Mouse (Mus musculus) lung, embryonic 14.5 days (tissue): ENCODE data around the gene Hbb-bh1. TPM values are rescaled to one million over a fixed set of nuclear protein-coding genes. Genes with fewer than 3 reads are reported as not detected.

Experiments used
- ATAC-seq: fragments of 200-750 bp; cut with Nextera tagmentation; 2 replicates; pipeline ENCODE4 v1.8.0; 2017; ENCODE audit warnings: mild to moderate bottlenecking, moderate TSS enrichment, moderate library complexity; ENCODE audit not compliant: insufficient read depth
- DNase-seq: peaks from one replicate; pipeline ENCODE4 v3.0.0-alpha.2; 2015
- H3K27ac ChIP-seq: fragments of 300-500 bp; sonication (generic); 2 replicates; pipeline ENCODE4 v1.5.1; 2014; ENCODE audit warnings: low read depth, mild to moderate bottlenecking, moderate library complexity
- H3K27me3 ChIP-seq: fragments of 300-500 bp; sonication (generic); 2 replicates; pipeline ENCODE4 v1.6.1; 2014; ENCODE audit warnings: low read length, control low read depth; ENCODE audit not compliant: insufficient read depth
- H3K36me3 ChIP-seq: fragments of 300-500 bp; sonication (generic); 2 replicates; pipeline ENCODE4 v1.6.1; 2014; ENCODE audit warnings: control low read depth; ENCODE audit not compliant: insufficient read depth
- H3K4me1 ChIP-seq: fragments of 300-500 bp; sonication (generic); 2 replicates; pipeline ENCODE4 v1.6.1; 2014; ENCODE audit warnings: antibody characterized with exemption, control low read depth; ENCODE audit not compliant: insufficient read depth
- H3K4me2 ChIP-seq: fragments of 300-500 bp; sonication (generic); 2 replicates; pipeline ENCODE4 v1.6.1; 2014; ENCODE audit warnings: mild to moderate bottlenecking
- H3K4me3 ChIP-seq: fragments of 300-500 bp; sonication (generic); 2 replicates; pipeline ENCODE4 v1.5.1; 2014; ENCODE audit warnings: low read depth, low read length
- H3K9ac ChIP-seq: fragments of 300-500 bp; sonication (generic); 2 replicates; pipeline ENCODE4 v1.6.1; 2014
- H3K9me3 ChIP-seq: fragments of 300-500 bp; sonication (generic); 2 replicates; pipeline ENCODE4 v1.6.1; 2016; ENCODE audit warnings: low read depth, low read length, control low read depth
- CTCF ChIP-seq: IDR thresholded peaks from 2 replicates; pipeline ENCODE4 v1.5.1; 2016; ENCODE audit warnings: antibody characterized with exemption, low read depth
- WGBS: fragments of 180-500 bp; shearing (Covaris S2); extraction: QIAGEN DNeasy Blood & Tissue Kit; methylation state at CpG from one replicate; pipeline ENCODE4 v1.1.7; 2014; 5-methylcytosine and 5-hydroxymethylcytosine counted together
- polyA plus RNA-seq: library from polyadenylated mRNA; unstranded; fragments of >200 nt; fragmentation: Nextera tagmentation; extraction: Ambion mirVana; gene quantifications from 2 replicates; pipeline ENCODE4 v1.2.1, GENCODE M21; 2014

Hbb-bh1 gene
- polyA plus RNA-seq: 9.2 and 18.0 TPM in 2 replicates

DNA sequence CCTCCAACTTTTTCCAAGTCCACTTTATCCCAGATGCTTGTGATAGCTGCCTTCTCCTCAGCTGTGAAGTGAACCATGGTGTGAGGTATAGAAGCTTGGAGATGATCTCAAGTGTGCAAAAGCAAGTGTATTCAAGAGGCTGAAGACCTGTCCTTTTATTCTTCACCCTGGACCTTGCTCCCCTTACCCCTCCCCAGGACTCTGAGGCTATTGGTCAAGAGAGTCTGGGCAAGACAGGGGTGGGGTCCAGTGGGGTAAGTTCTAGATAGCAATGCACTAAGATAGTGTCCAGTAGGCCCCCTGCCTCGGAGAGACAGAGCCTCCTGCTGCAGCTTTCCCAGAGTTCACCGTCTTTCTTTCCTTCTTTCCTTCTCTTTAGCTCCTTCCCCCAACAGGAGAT is at the start of gene Hbb-bh1:
TSS of gene Hbb-bh1 (minus strand) at position 131 of the 400 bp plus-strand sequence.
- Histone ChIP-seq H3K4me1 (no peaks in the 10 kb centered on the region), H3K9me3 (no peaks in the 10 kb centered on the region), H3K27me3 (no peaks in the 10 kb centered on the region), H3K27ac (no peak within 1 kb of the TSS), H3K36me3 (no peaks in the 10 kb centered on the region), H3K9ac (no peak within 1 kb of the TSS), H3K4me3 (no peak within 1 kb of the TSS), H3K4me2 (no peak within 1 kb of the TSS)
- no peak for ATAC-seq
- no peak for DNase-seq
- TF ChIP-seq CTCF: no peak
- 65% methylated on average over 2 of the region's 2 CpGs for WGBS

DNA sequence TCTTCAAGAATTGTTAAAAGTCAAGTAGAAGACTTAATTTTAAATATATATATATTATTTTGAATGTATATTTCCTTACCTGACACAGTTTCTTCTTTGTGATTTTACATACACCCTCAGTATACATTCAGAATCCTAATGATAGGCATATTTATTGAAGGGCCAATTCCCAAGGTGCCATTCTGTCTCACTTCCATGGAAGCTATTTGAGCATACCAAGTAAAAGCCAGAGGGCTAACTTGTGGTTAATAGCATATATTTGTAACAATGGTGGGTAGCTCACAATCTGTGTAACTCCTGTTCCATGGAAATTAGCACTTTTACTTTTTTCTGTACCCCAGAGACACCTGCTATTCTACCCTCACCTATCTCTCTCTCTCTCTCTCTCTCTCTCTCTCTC is 43.2 kb upstream of the Hbb-bh1 start, which contains the start of gene Olfr66:
TSS of gene Olfr66 (minus strand) at position 101 of the 400 bp plus-strand sequence.
- Histone ChIP-seq H3K4me2 (no peak within 1 kb of the TSS), H3K27ac (no peak within 1 kb of the TSS), H3K9me3 (no peaks in the 10 kb centered on the region), H3K4me3 (no peak within 1 kb of the TSS), H3K36me3 (no peaks in the 10 kb centered on the region), H3K4me1 (no peaks in the 10 kb centered on the region), H3K9ac (no peak within 1 kb of the TSS), H3K27me3 (no peaks in the 10 kb centered on the region)
- ATAC-seq (no peak), DNase-seq (no peak)
- TF ChIP-seq CTCF: no peak

DNA sequence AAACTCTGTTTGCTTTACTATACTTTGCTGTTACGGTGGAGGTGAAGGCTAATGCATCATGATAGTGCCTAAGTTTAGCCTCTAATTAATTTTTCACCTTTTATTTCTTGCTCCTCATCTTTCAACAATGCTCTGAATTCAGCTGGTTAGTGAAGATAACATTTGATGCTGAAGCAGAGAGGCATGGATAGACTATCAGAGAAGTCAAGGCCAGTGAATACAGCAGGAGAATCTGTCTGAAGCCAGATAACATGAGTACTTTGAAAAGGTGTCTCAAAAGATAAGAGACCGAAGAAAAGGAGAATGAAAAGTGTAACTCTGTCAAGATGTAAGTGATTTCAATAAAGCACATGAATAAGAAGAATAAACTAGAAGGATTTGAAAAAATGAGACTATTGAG is 34.1 kb upstream of the Hbb-bh1 start:
- no peak overlapping the region for H3K27ac ChIP-seq
- ATAC-seq: no peak
- no peaks in the 10 kb centered on the region for H3K27me3 ChIP-seq
- no peak overlapping the region for H3K9ac ChIP-seq
- H3K4me1 ChIP-seq: no peaks in the 10 kb centered on the region
- WGBS: 68% methylated on average over 2 of the region's 2 CpGs
- H3K4me2 ChIP-seq: no peak overlapping the region
- H3K9me3 ChIP-seq: no peaks in the 10 kb centered on the region
- H3K4me3 ChIP-seq: no peak overlapping the region
- no peak for DNase-seq
- no peak for TF ChIP-seq CTCF
- H3K36me3 ChIP-seq: no peaks in the 10 kb centered on the region

DNA sequence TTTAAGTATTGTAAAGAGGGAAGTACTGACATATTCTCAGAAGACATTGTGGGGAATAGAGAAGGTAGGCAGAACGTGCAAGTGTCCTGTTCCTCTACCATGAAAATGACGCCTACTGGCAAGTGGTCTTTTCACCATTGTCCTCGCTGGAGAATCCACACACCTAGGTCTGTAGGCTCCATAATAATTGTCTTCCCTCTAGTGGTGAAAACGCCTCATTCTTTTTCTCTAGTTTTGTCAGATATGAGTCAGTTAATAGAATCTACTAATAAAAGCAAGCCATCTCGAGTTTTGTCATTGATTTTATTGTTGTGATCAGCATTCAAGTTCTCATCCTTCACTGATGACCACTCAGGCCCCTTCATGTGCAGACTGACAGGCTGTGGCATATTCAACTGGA is 31.5 kb upstream of the Hbb-bh1 start:
- ATAC-seq (no peak), DNase-seq (peak; percentile 2)
- H3K9ac ChIP-seq: no peak overlapping the region
- TF ChIP-seq CTCF: peak; percentile 6; the same call in 1 of the 2 replicates
- no peaks in the 10 kb centered on the region for H3K36me3 ChIP-seq
- no peaks in the 10 kb centered on the region for H3K9me3 ChIP-seq
- H3K4me1 ChIP-seq: no peaks in the 10 kb centered on the region
- WGBS: 43% methylated on average over 5 of the region's 5 CpGs
- H3K27ac ChIP-seq: no peak overlapping the region
- no peak overlapping the region for H3K4me2 ChIP-seq
- no peak overlapping the region for H3K4me3 ChIP-seq
- no peaks in the 10 kb centered on the region for H3K27me3 ChIP-seq

DNA sequence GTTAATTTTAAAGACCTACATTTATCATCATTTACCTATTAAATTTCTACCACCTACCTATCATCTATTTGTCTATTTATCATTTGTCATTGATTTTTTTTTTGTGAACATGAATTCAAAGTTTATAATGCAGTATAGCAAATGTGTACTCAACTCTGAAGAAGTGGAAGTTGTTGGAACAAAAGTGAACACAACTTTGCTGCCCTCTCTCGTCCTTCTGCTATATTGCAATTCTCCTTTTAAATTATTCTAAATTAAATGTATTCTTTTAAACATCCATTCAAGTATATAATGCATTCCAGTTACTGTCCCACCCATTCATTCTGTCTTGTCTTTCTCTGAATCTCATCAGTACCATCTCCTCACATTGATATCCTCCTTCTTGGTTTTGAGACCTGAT is 30.1 kb upstream of the Hbb-bh1 start:
- no peak overlapping the region for H3K4me2 ChIP-seq
- 0% methylated on average over 1 of the region's 1 CpGs for WGBS
- no peak overlapping the region for H3K4me3 ChIP-seq
- no peaks in the 10 kb centered on the region for H3K36me3 ChIP-seq
- ATAC-seq: no peak
- H3K4me1 ChIP-seq: no peaks in the 10 kb centered on the region
- H3K9me3 ChIP-seq: no peaks in the 10 kb centered on the region
- peak; percentile 41 for TF ChIP-seq CTCF
- DNase-seq: peak; percentile 60
- no peak overlapping the region for H3K9ac ChIP-seq
- no peak overlapping the region for H3K27ac ChIP-seq
- no peaks in the 10 kb centered on the region for H3K27me3 ChIP-seq

DNA sequence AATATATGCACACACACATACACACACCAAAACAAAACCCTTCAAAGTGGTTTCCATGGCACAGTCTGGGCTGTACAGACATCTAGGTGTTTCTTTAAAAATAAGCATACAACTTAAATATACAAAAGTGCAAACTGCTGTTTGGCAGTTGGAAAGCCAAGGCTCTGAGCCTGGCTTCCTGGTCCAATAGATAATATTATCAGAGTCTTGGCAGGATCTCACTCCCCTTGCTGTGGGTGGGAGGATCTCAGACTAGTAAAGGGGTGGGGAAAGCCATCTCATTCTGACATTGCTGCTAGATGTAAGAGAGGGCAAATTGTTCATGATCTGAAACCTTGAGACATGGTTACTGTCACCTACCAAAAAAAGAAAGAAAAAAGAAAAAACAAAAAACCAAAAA is 27.7 kb upstream of the Hbb-bh1 start:
- Histone ChIP-seq H3K9me3 (no peaks in the 10 kb centered on the region), H3K27ac (peak overlapping the region; percentile 36; the same call in 1 of the 2 replicates), H3K27me3 (no peaks in the 10 kb centered on the region), H3K36me3 (no peaks in the 10 kb centered on the region), H3K4me3 (no peak overlapping the region), H3K4me2 (no peak overlapping the region), H3K4me1 (no peaks in the 10 kb centered on the region), H3K9ac (no peak overlapping the region)
- ATAC-seq (peak; percentile 63; the same call in 1 of the 2 replicates), DNase-seq (no peak)
- no peak for TF ChIP-seq CTCF

DNA sequence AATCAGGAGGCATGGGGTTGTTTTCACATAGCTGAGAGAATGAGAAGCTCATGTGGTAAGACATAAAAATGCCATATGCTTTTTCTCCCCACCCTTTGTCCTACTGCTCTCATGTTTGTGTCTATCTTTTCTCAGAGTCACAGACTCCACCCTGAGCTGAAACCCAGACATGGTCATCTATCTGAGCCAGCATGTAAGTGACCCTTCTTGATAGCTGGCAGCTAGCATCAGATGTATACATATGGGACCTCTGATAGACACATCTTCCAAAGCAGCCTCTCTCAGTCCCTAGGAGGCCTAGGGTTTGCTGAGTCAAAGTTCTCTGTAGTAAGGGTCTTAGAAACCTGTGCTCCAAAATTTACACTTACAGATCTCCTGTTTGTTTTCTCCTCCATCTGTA is 22.8 kb upstream of the Hbb-bh1 start:
- DNase-seq (no peak), ATAC-seq (peak; percentile 47; the same call in 1 of the 2 replicates)
- Histone ChIP-seq H3K4me3 (no peak overlapping the region), H3K27me3 (no peaks in the 10 kb centered on the region), H3K4me2 (no peak overlapping the region), H3K9me3 (no peaks in the 10 kb centered on the region), H3K9ac (no peak overlapping the region), H3K27ac (no peak overlapping the region; the same call in 1 of the 2 replicates), H3K4me1 (no peaks in the 10 kb centered on the region), H3K36me3 (no peaks in the 10 kb centered on the region)
- no peak for TF ChIP-seq CTCF

DNA sequence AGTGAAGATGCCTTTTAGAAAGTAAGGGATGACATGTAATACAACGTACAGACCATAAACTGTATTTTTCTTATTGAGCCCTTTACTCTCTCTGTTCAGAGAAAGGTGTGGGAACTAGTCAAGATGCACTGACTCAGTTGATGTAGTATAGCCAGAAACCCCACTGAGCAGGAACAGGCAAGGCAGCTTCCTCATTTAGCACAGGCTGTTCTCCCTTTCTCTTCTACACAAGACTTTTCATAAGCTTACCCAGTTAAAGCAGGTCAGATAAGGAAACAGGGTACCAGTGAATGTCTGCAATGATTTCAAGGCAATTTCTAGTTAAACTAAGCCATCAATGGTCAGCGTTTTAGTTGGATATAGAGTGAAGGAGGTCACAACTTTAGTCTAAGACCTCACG is 18.6 kb upstream of the Hbb-bh1 start:
- Histone ChIP-seq H3K4me2 (no peak overlapping the region), H3K4me3 (no peak overlapping the region), H3K4me1 (no peaks in the 10 kb centered on the region), H3K9me3 (no peaks in the 10 kb centered on the region), H3K27ac (no peak overlapping the region; the same call in 1 of the 2 replicates), H3K9ac (no peak overlapping the region), H3K36me3 (no peaks in the 10 kb centered on the region), H3K27me3 (no peaks in the 10 kb centered on the region)
- WGBS: 61% methylated on average over 3 of the region's 3 CpGs
- ATAC-seq (no peak), DNase-seq (no peak)
- TF ChIP-seq CTCF: no peak
